Mouse (Mus musculus): ENCODE results near the gene Slc6a16. TPM values are rescaled to one million over a fixed set of nuclear protein-coding genes. Genes with fewer than 3 reads are reported as not detected.

Slc6a16 gene
- polyA plus RNA-seq, 2 experiments = 0.21 to 0.29 TPM

DNA sequence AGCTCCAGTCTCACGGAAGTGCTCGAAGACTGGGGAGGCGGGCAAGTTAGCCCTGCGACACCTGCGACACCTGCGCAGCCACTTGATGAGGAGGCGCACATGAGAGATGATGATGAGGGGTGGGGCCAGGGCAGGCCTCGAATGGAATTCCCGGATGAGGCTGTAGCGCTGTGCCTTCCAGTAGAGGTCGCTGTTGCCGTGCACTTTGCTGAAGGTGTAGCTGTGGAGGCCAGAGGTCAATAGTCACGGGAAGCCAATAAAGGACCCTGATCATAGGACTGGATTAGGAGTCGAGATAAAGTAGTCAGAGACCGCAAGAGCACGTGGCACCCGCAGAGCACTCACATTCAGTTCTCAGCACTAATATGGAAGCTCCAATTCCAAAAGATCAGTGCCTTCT, 64.4 kb downstream of the Slc6a16 start:
- Histone ChIP-seq H3K36me3 (ENCODE audit: control insufficient read depth, insufficient read depth, low read length) (peaks cover 44% of the 10 kb centered on the region), H3K4me1 (ENCODE audit: control insufficient read depth, insufficient read depth, low read length) (no peaks in the 10 kb centered on the region), H3K9me3 (ENCODE audit: control insufficient read depth, low read length) (no peaks in the 10 kb centered on the region), H3K4me2 (replicated peaks; ENCODE audit: low read depth, low read length, severe bottlenecking) (no peak overlapping the region), H3K4me3 (replicated peaks; ENCODE audit: low read length) (no peak overlapping the region), H3K9ac (ENCODE audit: low read depth, low read length, severe bottlenecking) (no peak overlapping the region), H3K27me3 (ENCODE audit: control insufficient read depth, insufficient read depth, low read length) (no peaks in the 10 kb centered on the region), H3K27ac (replicated peaks; ENCODE audit: low read depth, low read length) (no peak overlapping the region)
- no peak for TF ChIP-seq POLR2A (IDR thresholded peaks at IDR 0.05; ENCODE audit: borderline replicate concordance, extremely low read depth, insufficient read depth, insufficient read length)
- 5% methylated on average over 17 of the region's 17 CpGs for WGBS
- DNase-seq (ENCODE audit: low spot score) (peak; percentile 21), ATAC-seq (ENCODE audit: low FRiP score, low read depth) (no peak)

DNA sequence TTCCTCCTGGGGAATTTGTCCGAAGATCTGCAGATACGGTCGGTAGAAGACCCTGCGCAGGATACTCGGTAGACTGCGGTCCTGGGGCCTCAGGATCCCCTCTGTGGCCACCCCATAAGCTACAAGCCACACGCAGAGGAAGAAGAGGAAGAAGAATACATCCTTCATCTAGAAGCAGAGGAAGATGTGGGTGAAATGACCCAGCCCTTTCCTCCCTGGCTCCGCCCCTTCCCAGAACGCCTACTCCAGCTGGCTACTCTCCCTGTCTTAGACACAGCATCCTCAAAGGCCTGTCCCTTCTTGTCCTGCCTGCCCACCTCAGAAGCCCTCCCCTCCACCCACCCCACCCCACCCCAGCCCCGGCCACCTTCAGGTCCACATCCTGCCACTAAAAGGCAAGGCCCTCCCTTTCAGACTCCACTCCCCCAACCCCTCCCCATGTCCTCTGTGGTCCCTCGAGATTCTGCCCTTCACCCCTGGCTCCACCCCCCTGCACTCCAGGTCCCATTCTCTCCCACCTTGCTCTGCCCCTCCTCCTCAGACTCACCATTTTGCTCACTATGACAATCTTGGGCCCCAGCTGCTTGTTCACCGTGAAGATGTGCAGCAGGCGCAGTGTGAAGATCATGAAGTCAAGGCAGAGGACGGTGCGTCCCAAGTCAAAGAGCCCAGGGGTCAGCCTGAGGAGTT, 67.8 kb downstream of the Slc6a16 start:
- H3K27ac ChIP-seq (replicated peaks; ENCODE audit: low read depth, low read length) = no peak overlapping the region

DNA sequence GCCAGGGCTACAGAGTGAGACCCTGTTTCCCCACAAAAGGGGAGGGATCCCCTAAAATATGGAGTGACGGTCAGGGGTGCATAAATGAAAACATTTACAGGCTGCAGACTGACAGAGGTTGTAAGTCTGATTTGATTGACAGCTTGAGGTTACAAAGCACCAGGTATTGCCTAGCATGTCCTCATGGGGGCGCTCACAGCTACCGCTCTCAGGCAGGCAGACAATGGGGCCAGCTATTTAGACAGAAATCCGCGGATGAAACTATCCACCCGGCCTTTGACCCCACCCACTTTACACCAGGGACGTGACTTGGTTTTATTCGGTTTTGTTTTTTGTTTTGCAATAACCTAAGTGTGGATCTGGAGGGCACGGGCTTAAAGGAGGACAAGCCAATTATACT, 68.6 kb downstream of the Slc6a16 start:
- H3K27ac ChIP-seq (replicated peaks; ENCODE audit: low read depth, low read length) = no peak overlapping the region
- no peak overlapping the region for H3K4me3 ChIP-seq (replicated peaks; ENCODE audit: low read length)
- no peak for ATAC-seq (ENCODE audit: low FRiP score, low read depth)
- H3K9me3 ChIP-seq (ENCODE audit: control insufficient read depth, low read length) = no peaks in the 10 kb centered on the region
- peak; percentile 48 for DNase-seq (ENCODE audit: low spot score)
- WGBS = 14% methylated on average over 9 of the region's 9 CpGs
- H3K9ac ChIP-seq (ENCODE audit: low read depth, low read length, severe bottlenecking) = no peak overlapping the region
- H3K27me3 ChIP-seq (ENCODE audit: control insufficient read depth, insufficient read depth, low read length) = no peaks in the 10 kb centered on the region
- H3K4me2 ChIP-seq (replicated peaks; ENCODE audit: low read depth, low read length, severe bottlenecking) = no peak overlapping the region
- TF ChIP-seq POLR2A (IDR thresholded peaks at IDR 0.05; ENCODE audit: borderline replicate concordance, extremely low read depth, insufficient read depth, insufficient read length) = no peak
- peaks cover 36% of the 10 kb centered on the region for H3K36me3 ChIP-seq (ENCODE audit: control insufficient read depth, insufficient read depth, low read length)
- H3K4me1 ChIP-seq (ENCODE audit: control insufficient read depth, insufficient read depth, low read length) = peaks cover 15% of the 10 kb centered on the region

More for the DNA sequence above, 67.8 kb downstream of the Slc6a16 start:
- H3K9me3 ChIP-seq (ENCODE audit: control insufficient read depth, low read length) = no peaks in the 10 kb centered on the region
- DNase-seq (ENCODE audit: low spot score) (no peak), ATAC-seq (ENCODE audit: low FRiP score, low read depth) (no peak)
- TF ChIP-seq POLR2A (IDR thresholded peaks at IDR 0.05; ENCODE audit: borderline replicate concordance, extremely low read depth, insufficient read depth, insufficient read length) = no peak
- H3K9ac ChIP-seq (ENCODE audit: low read depth, low read length, severe bottlenecking) = no peak overlapping the region
- no peaks in the 10 kb centered on the region for H3K27me3 ChIP-seq (ENCODE audit: control insufficient read depth, insufficient read depth, low read length)
- no peak overlapping the region for H3K4me2 ChIP-seq (replicated peaks; ENCODE audit: low read depth, low read length, severe bottlenecking)
- WGBS = 71% methylated on average over 15 of the region's 15 CpGs
- H3K4me3 ChIP-seq (replicated peaks; ENCODE audit: low read length) = no peak overlapping the region
- peaks cover 12% of the 10 kb centered on the region for H3K4me1 ChIP-seq (ENCODE audit: control insufficient read depth, insufficient read depth, low read length)
- peaks cover 40% of the 10 kb centered on the region for H3K36me3 ChIP-seq (ENCODE audit: control insufficient read depth, insufficient read depth, low read length)

DNA sequence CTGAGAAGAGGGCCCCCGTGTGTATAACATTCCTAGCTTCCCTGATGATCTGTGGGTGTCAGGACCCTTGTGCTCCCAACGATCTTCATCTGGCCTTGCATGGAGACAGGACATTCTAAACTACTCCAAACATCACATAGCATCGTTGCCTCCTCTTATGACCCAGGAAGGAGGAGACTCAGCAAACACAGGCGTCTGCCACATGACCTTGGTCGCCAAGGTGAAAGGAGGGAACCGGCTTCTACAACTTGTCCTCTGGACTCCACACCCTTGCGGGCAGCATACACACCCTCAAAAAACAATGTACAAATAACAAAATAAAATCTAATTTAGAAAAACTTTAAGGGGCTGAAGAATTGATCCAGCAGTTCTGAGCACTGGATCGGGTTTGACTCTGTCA, 71.1 kb downstream of the Slc6a16 start:
- DNase-seq (ENCODE audit: low spot score) (no peak), ATAC-seq (ENCODE audit: low FRiP score, low read depth) (no peak)
- 0 out of 2 replicates have a peak overlapping the region, but pooled peaks have one; percentile 19 for H3K27ac ChIP-seq (replicated peaks; ENCODE audit: low read depth, low read length)
- no peak overlapping the region for H3K4me3 ChIP-seq (replicated peaks; ENCODE audit: low read length)
- H3K4me2 ChIP-seq (replicated peaks; ENCODE audit: low read depth, low read length, severe bottlenecking) = no peak overlapping the region
- no peaks in the 10 kb centered on the region for H3K27me3 ChIP-seq (ENCODE audit: control insufficient read depth, insufficient read depth, low read length)
- no peaks in the 10 kb centered on the region for H3K9me3 ChIP-seq (ENCODE audit: control insufficient read depth, low read length)
- peaks cover 45% of the 10 kb centered on the region for H3K36me3 ChIP-seq (ENCODE audit: control insufficient read depth, insufficient read depth, low read length)
- no peak for TF ChIP-seq POLR2A (IDR thresholded peaks at IDR 0.05; ENCODE audit: borderline replicate concordance, extremely low read depth, insufficient read depth, insufficient read length)
- WGBS = 53% methylated on average over 8 of the region's 8 CpGs
- peaks cover 15% of the 10 kb centered on the region for H3K4me1 ChIP-seq (ENCODE audit: control insufficient read depth, insufficient read depth, low read length)
- H3K9ac ChIP-seq (ENCODE audit: low read depth, low read length, severe bottlenecking) = no peak overlapping the region

DNA sequence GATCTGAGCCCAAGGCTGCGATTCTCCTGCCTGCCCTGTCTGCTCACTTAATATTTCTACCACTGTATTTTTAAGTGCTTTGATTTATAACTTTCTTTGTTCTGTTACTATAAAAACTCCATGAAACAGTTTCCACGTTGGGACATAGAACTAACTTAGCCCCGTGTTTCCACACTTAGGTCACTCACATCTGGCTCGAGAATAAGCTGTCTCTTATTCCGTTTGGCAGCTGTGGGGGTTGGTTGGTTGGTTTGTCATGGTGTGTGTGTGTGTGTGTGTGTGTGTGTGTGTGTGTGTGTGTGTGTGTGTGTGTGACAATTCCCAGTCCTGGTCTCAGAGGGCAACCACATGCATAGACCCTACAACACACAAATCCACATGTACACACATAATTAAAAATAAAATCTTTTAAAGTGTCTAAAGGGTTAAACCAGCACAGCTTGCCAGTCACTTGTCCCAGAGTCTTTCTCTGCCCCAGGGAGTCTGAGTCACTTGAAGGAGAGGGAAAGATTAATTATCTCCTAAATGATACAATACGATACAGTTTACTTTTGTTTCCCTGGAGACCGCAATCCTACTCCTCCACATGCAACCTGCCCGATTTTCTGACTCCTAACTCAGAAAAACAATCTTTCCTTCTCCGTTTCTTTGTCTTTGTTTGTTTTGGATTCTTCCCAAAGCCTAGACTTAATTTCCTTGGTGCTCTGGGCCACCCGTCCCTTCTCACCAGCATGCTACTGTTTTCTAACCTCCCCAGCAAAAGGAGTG, 72.0 kb downstream of the Slc6a16 start:
- 14% methylated on average over 10 of the region's 10 CpGs for WGBS
- peak; percentile 69 for ATAC-seq (ENCODE audit: low FRiP score, low read depth)
- no peaks in the 10 kb centered on the region for H3K9me3 ChIP-seq (ENCODE audit: control insufficient read depth, low read length)
- DNase-seq (ENCODE audit: low spot score) = peak; percentile 40
- H3K27me3 ChIP-seq (ENCODE audit: control insufficient read depth, insufficient read depth, low read length) = no peaks in the 10 kb centered on the region
- H3K4me2 ChIP-seq (replicated peaks; ENCODE audit: low read depth, low read length, severe bottlenecking) = peak overlapping the region; percentile 28
- H3K4me3 ChIP-seq (replicated peaks; ENCODE audit: low read length) = no peak overlapping the region
- peaks cover 15% of the 10 kb centered on the region for H3K4me1 ChIP-seq (ENCODE audit: control insufficient read depth, insufficient read depth, low read length)
- TF ChIP-seq POLR2A (IDR thresholded peaks at IDR 0.05; ENCODE audit: borderline replicate concordance, extremely low read depth, insufficient read depth, insufficient read length) = no peak
- H3K36me3 ChIP-seq (ENCODE audit: control insufficient read depth, insufficient read depth, low read length) = peaks cover 47% of the 10 kb centered on the region
- H3K27ac ChIP-seq (replicated peaks; ENCODE audit: low read depth, low read length) = peak overlapping the region; percentile 22; the same call in 1 of the 2 replicates
- no peak overlapping the region for H3K9ac ChIP-seq (ENCODE audit: low read depth, low read length, severe bottlenecking)
